35 mouse cellular contexts compared by ENCODE assay signal in genomic region chr4:125474903-125475302, GRCm38 (mm10). TPM values are rescaled to one million over a fixed set of nuclear protein-coding genes. Genes with fewer than 3 reads are reported as not detected.
"Had no signal": no experiment of that assay in that cellular context is flagged by ENCODE, and none has a peak within 500 bp of the region (broad histone marks: within the 10 kb centered on the region; RNA-seq: fewer than 3 reads in every experiment).

No protein-coding gene starts in this region.

- ATAC-seq: hindbrain, embryonic 16.5 days; hindbrain, postnatal 0 days; inflammation-experienced regulatory T-cells, adult 6 months; intestine, embryonic 15.5 days; intestine, embryonic 16.5 days; intestine, postnatal 0 days had no signal

- H3K4me3 ChIP-seq: heart, embryonic 12.5 days; heart, embryonic 13.5 days; heart, embryonic 15.5 days; hindbrain, embryonic 10.5 days; hindbrain, embryonic 12.5 days; hindbrain, embryonic 13.5 days; hindbrain, embryonic 15.5 days; intestine, embryonic 15.5 days; kidney, embryonic 15.5 days; layer of hippocampus, adult 2 months; left cerebral cortex, adult 2 months had no signal

- H3K4me2 ChIP-seq: heart, embryonic 12.5 days; heart, embryonic 13.5 days; heart, embryonic 15.5 days; hindbrain, embryonic 12.5 days; hindbrain, embryonic 13.5 days; hindbrain, embryonic 14.5 days; hindbrain, embryonic 15.5 days; intestine, embryonic 15.5 days; kidney, embryonic 15.5 days had no signal

- DNase-seq: heart, postnatal 10 days; heart, postnatal 14 days; heart, postnatal 36 days; heart, postnatal 4 days; kidney, adult 11 months; kidney, adult 18-20 months; kidney, adult 2 months; kidney, adult 8-10 months; kidney, adult 9 months; kidney, postnatal 10 days; kidney, postnatal 14 days; kidney, postnatal 25 days; kidney, postnatal 36 days; kidney, postnatal 4 days; layer of hippocampus, adult 9-11 months; layer of hippocampus, postnatal 36 days had no signal

- H3K27ac ChIP-seq: heart, embryonic 13.5 days; heart, embryonic 15.5 days; hindbrain, embryonic 10.5 days; hindbrain, embryonic 12.5 days; hindbrain, embryonic 13.5 days; hindbrain, embryonic 14.5 days; hindbrain, embryonic 15.5 days; hindbrain, postnatal 0 days; intestine, embryonic 15.5 days; kidney, embryonic 15.5 days; kidney, postnatal 0 days; layer of hippocampus, adult 2 months; left cerebral cortex, adult 2 months had no signal

- H3K4me1 ChIP-seq: heart, embryonic 12.5 days; heart, embryonic 13.5 days; heart, embryonic 15.5 days; intestine, embryonic 15.5 days; kidney, embryonic 15.5 days had no signal

- H3K27me3 ChIP-seq: hindbrain, embryonic 15.5 days had no signal

- H3K36me3 ChIP-seq: heart, embryonic 12.5 days; heart, embryonic 13.5 days; heart, embryonic 15.5 days; hindbrain, embryonic 10.5 days; hindbrain, embryonic 12.5 days; hindbrain, embryonic 13.5 days; hindbrain, embryonic 15.5 days; intestine, embryonic 15.5 days; kidney, embryonic 15.5 days had no signal

- H3K9me3 ChIP-seq: heart, embryonic 12.5 days; heart, embryonic 13.5 days; heart, embryonic 15.5 days; hindbrain, embryonic 10.5 days; hindbrain, embryonic 12.5 days; hindbrain, embryonic 13.5 days; hindbrain, embryonic 15.5 days; intestine, embryonic 15.5 days; kidney, embryonic 15.5 days had no signal

- H3K9ac ChIP-seq: heart, embryonic 12.5 days; heart, embryonic 13.5 days; heart, embryonic 15.5 days; hindbrain, embryonic 12.5 days; hindbrain, embryonic 13.5 days; hindbrain, embryonic 14.5 days; hindbrain, embryonic 15.5 days; intestine, embryonic 15.5 days; kidney, embryonic 15.5 days had no signal

RNA-seq across cellular contexts. Expression of gene Grik3, which starts 15.6 kb away (rescaled TPM):
- total RNA-seq: hematopoietic stem cell, adult 5-6 weeks had no signal
- polyA plus RNA-seq: inflammation-experienced regulatory T-cells, adult 6 months had no signal
